Mouse (Mus musculus) lung, postnatal 14 days (tissue): ENCODE measurements at regions not wholly inside any gene's neighbourhood (a gene's known extent, or its start where the extent isn't known, plus 50 kb on each side); places are given as distances from the start of the nearest gene placed in this dataset.
A peak's percentile ranks its signal among the peaks of the same experiment; 100 is the strongest.

Source experiments
- DNase-seq: peaks from one replicate; pipeline ENCODE4 v3.0.0; 2021

GRCm38 (mm10) chr9:68268551-68268950, 385.0 kb upstream of the Rora start:
- DNase-seq, result no peak

- peak; percentile 12 for DNase-seq
These were observed 351.2 kb upstream of the Rora start for GRCm38 (mm10) chr9:68302232-68302925.

GRCm38 (mm10) chr9:68330721-68331120, 322.9 kb upstream of the Rora start:
- no peak for DNase-seq

- no peak for DNase-seq
These were observed 312.7 kb upstream of the Rora start for GRCm38 (mm10) chr9:68340921-68341320.

GRCm38 (mm10) chr9:68341511-68341910, 312.1 kb upstream of the Rora start:
- no peak for DNase-seq

- DNase-seq, result no peak
These were observed 306.2 kb upstream of the Rora start for GRCm38 (mm10) chr9:68347426-68347825.

GRCm38 (mm10) chr9:68351466-68351865, 302.1 kb upstream of the Rora start:
- DNase-seq, result no peak

- no peak for DNase-seq
These were observed 299.1 kb upstream of the Rora start for GRCm38 (mm10) chr9:68354470-68354869.

- DNase-seq, result peak; percentile 2
These were observed 297.5 kb upstream of the Rora start for GRCm38 (mm10) chr9:68356078-68356477.

- DNase-seq, result peak; percentile 10
These were observed 296.4 kb upstream of the Rora start for GRCm38 (mm10) chr9:68357231-68357630.

- peak; percentile 9 for DNase-seq
These were observed 286.6 kb upstream of the Rora start for GRCm38 (mm10) chr9:68366973-68367372.

- no peak for DNase-seq
These were observed 286.0 kb upstream of the Rora start for GRCm38 (mm10) chr9:68367556-68367955.

- no peak for DNase-seq
These were observed 280.9 kb upstream of the Rora start for GRCm38 (mm10) chr9:68372726-68373125.

- no peak for DNase-seq
These were observed 277.4 kb upstream of the Rora start for GRCm38 (mm10) chr9:68376222-68376621.

GRCm38 (mm10) chr9:68381871-68382270, 271.7 kb upstream of the Rora start:
- DNase-seq, result no peak

- no peak for DNase-seq
These were observed 252.7 kb upstream of the Rora start for GRCm38 (mm10) chr9:68400930-68401329.

GRCm38 (mm10) chr9:68402176-68402845, 251.3 kb upstream of the Rora start:
- DNase-seq, result peak; percentile 5

- DNase-seq, result no peak
These were observed 250.6 kb upstream of the Rora start for GRCm38 (mm10) chr9:68402981-68403380.

- no peak for DNase-seq
These were observed 250.1 kb upstream of the Rora start for GRCm38 (mm10) chr9:68403516-68403915.

- no peak for DNase-seq
These were observed 243.8 kb upstream of the Rora start for GRCm38 (mm10) chr9:68409786-68410185.

- DNase-seq, result no peak
These were observed 227.3 kb upstream of the Rora start for GRCm38 (mm10) chr9:68426286-68426685.

GRCm38 (mm10) chr9:68462755-68463154, 190.8 kb upstream of the Rora start:
- no peak for DNase-seq

GRCm38 (mm10) chr9:68463637-68464304, 189.8 kb upstream of the Rora start:
- DNase-seq, result no peak

- DNase-seq, result no peak
These were observed 186.9 kb upstream of the Rora start for GRCm38 (mm10) chr9:68466671-68467070.
